Mouse (Mus musculus) spleen, adult 2 months (tissue): Measurements from ENCODE around the gene Entpd7. TPM values are rescaled to one million over a fixed set of nuclear protein-coding genes. Genes with fewer than 3 reads are reported as not detected.

Source experiments
- DNase-seq, 2 experiments: peaks; one replicate each; pipeline versions ENCODE4 v3.0.0 to v3.0.0-alpha.2; 2012 to 2021; ENCODE audit warnings: low spot score in 2 of 2, low read depth in 1 of 2
- H3K27ac ChIP-seq: fragments of 200-500 bp; 2 replicates; pipeline ENCODE4 v1.5.1; 2012; ENCODE audit warnings: low read length, inconsistent platforms; ENCODE audit not compliant: insufficient read depth
- H3K27me3 ChIP-seq: fragments of 200-500 bp; 2 replicates; pipeline ENCODE4 v1.6.1; 2012; ENCODE audit warnings: mild to moderate bottlenecking, moderate library complexity, low read length, inconsistent platforms; ENCODE audit not compliant: control insufficient read depth, insufficient read depth
- H3K36me3 ChIP-seq: fragments of 200-500 bp; 2 replicates; pipeline ENCODE4 v1.6.1; 2012; ENCODE audit warnings: mild to moderate bottlenecking, low read length, inconsistent platforms; ENCODE audit not compliant: control insufficient read depth, insufficient read depth
- H3K4me1 ChIP-seq: fragments of 200-500 bp; 2 replicates; pipeline ENCODE4 v1.6.1; 2011; ENCODE audit warnings: inconsistent platforms; ENCODE audit not compliant: control insufficient read depth, insufficient read depth, insufficient read length
- H3K4me3 ChIP-seq: fragments of 200-500 bp; 2 replicates; pipeline ENCODE4 v1.5.1; 2011; ENCODE audit warnings: mild to moderate bottlenecking, inconsistent platforms; ENCODE audit not compliant: insufficient read depth, insufficient read length; ENCODE audit errors: extremely low read depth
- CTCF ChIP-seq: fragments of 200-500 bp; IDR thresholded peaks from 2 replicates; pipeline ENCODE4 v1.5.1; 2011; ENCODE audit warnings: mild to moderate bottlenecking, inconsistent platforms; ENCODE audit not compliant: insufficient read depth, insufficient read length, insufficient replicate concordance; ENCODE audit errors: extremely low read depth
- POLR2A ChIP-seq: fragments of 200-500 bp; IDR thresholded peaks from 2 replicates; pipeline ENCODE4 v1.6.1; 2011; ENCODE audit warnings: low read depth, low read length, inconsistent platforms
- WGBS: fragments of 180-500 bp; shearing (Covaris S2); methylation state at CpG from one replicate; pipeline ENCODE4 v1.1.7; 2018; 5-methylcytosine and 5-hydroxymethylcytosine counted together
- polyA plus RNA-seq: library from polyadenylated mRNA; depleted of rRNA; stranded (reverse); fragments of >200 nt; gene quantifications from 2 replicates; pipeline ENCODE4 v1.2.3, GENCODE M21; 2012; rRNA removed

The Entpd7 gene
- polyA plus RNA-seq, 1 experiment = 3.5 TPM

GRCm38 (mm10) chr19:43777308-43777707 lies 87.8 kb downstream of the Entpd7 start:
- DNase-seq = no peak
- WGBS = 75% methylated on average over 2 of the region's 2 CpGs
- H3K27ac ChIP-seq = no peak overlapping the region

DNA sequence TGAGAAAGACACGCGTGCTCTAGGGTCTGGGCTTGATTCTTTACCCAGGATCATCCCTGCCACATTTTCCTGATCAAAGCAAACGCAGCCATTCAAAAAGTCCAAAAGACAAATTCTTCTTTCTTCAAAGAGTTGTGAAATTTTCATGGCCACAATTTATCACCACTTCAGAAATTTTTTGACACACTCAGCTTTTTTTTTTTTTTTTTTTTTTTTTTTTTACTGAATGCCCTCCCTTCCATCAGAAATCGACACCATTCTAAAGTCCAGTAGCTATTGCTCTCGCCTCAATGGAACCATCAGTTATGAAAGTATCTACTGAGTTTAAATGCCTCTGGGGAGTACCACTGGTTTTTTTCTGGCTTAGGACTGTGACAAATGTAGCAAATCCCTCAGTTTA lies 90.9 kb downstream of the Entpd7 start:
- TF ChIP-seq CTCF (no peak), POLR2A (no peak)
- 60% methylated on average over 5 of the region's 5 CpGs for WGBS
- no peak for DNase-seq
- Histone ChIP-seq H3K27ac (no peak overlapping the region), H3K4me3 (no peak overlapping the region; the same call in 1 of the 2 replicates), H3K4me1 (no peaks in the 10 kb centered on the region), H3K36me3 (no peaks in the 10 kb centered on the region), H3K27me3 (no peaks in the 10 kb centered on the region)

More at GRCm38 (mm10) chr19:43777308-43777707, 87.8 kb downstream of the Entpd7 start:
- H3K4me1 ChIP-seq = no peaks in the 10 kb centered on the region
- no peak overlapping the region for H3K4me3 ChIP-seq
- H3K27me3 ChIP-seq = no peaks in the 10 kb centered on the region
- TF ChIP-seq POLR2A (no peak), CTCF (no peak)
- no peaks in the 10 kb centered on the region for H3K36me3 ChIP-seq

GRCm38 (mm10) chr19:43781980-43782379 lies 92.5 kb downstream of the Entpd7 start, which contains the start of gene Abcc2:
TSS of gene Abcc2 (plus strand) at chr19:43782192.
- Histone ChIP-seq H3K36me3 (no peaks in the 10 kb centered on the region), H3K27me3 (no peaks in the 10 kb centered on the region), H3K4me1 (no peaks in the 10 kb centered on the region), H3K27ac (no peak within 1 kb of the TSS), H3K4me3 (no peak within 1 kb of the TSS)
- TF ChIP-seq POLR2A (no peak), CTCF (no peak)
- DNase-seq = no peak
- 85% methylated on average over 3 of the region's 3 CpGs for WGBS

Other genes with a start within 250 kb of the Entpd7 start
- 0.06 and 0.12 TPM in 2 replicates for gene Cnnm1, start 249.2 kb upstream of the Entpd7 start, polyA plus RNA-seq
- gene Got1, start 165.1 kb upstream of the Entpd7 start, polyA plus RNA-seq = 14.0 and 15.4 TPM in 2 replicates
- gene Nkx2-3, start 77.3 kb upstream of the Entpd7 start, polyA plus RNA-seq = 7.4 and 11.6 TPM in 2 replicates
- gene Slc25a28, start 14.8 kb upstream of the Entpd7 start, polyA plus RNA-seq = 56.4 and 76.9 TPM in 2 replicates
- gene Cutc, start 63.3 kb downstream of the Entpd7 start, polyA plus RNA-seq = 3.4 and 5.2 TPM in 2 replicates
- 7.4 and 8.0 TPM in 2 replicates for gene Cox15, start 63.3 kb downstream of the Entpd7 start, polyA plus RNA-seq
- gene Abcc2, start 92.5 kb downstream of the Entpd7 start, polyA plus RNA-seq = 0.14 and 0.21 TPM in 2 replicates